Mouse (Mus musculus) neutrophil, adult 5-6 weeks (primary cell): Measurements from ENCODE around the gene Fcor. TPM values are rescaled to one million over a fixed set of nuclear protein-coding genes. Genes with fewer than 3 reads are reported as not detected.

Experiments used
- ATAC-seq: fragments of 151-379, 151-347 bp; 2 replicates; pipeline ENCODE4 v1.8.0; 2017; ENCODE audit warnings: mild to moderate bottlenecking, moderate TSS enrichment; ENCODE audit not compliant: insufficient number of reproducible peaks, poor library complexity, low FRiP score, severe bottlenecking; ENCODE audit errors: extremely low read depth
- total RNA-seq: library from RNA; stranded (forward); fragments of 200-1000 nt; gene quantifications from 2 replicates; pipeline ENCODE4 v1.2.3, GENCODE M21; 2017

Fcor gene
- total RNA-seq, 1 experiment from 2014 or later, result not detected

GRCm38 (mm10) chr8:3630647-3631477, 41.3 kb downstream of the Fcor start, which contains the start of gene Stxbp2:
TSS of gene Stxbp2 (plus strand) at chr8:3630955.
- ATAC-seq, result peak; percentile 89

- peak; percentile 57 for ATAC-seq
These were observed 44.1 kb downstream of the Fcor start for GRCm38 (mm10) chr8:3628014-3628413.

GRCm38 (mm10) chr8:3626971-3627370, 45.2 kb downstream of the Fcor start:
- no peak for ATAC-seq

GRCm38 (mm10) chr8:3625445-3625844, 46.7 kb downstream of the Fcor start, which contains the start of gene Pcp2:
TSS of gene Pcp2 (minus strand) at chr8:3625545.
- ATAC-seq, result no peak

GRCm38 (mm10) chr8:3622119-3622518, 50.0 kb downstream of the Fcor start:
- ATAC-seq, result no peak

- ATAC-seq, result peak; percentile 95
These were observed 50.8 kb downstream of the Fcor start, which contains the start of the genes Xab2 and Pet100 for GRCm38 (mm10) chr8:3621199-3621970. TSS of gene Xab2 (minus strand) at chr8:3621316. TSS of gene Pet100 (plus strand) at chr8:3621548.

Other genes with a start within 250 kb of the Fcor start
- gene Pex11g, start 204.7 kb downstream of the Fcor start, total RNA-seq, result 1.0 and 3.7 TPM in 2 replicates
- 0.61 TPM in 1 of 2 replicates, not detected in the other for gene Tex45, start 201.5 kb downstream of the Fcor start, total RNA-seq
- gene Zfp358, start 179.2 kb downstream of the Fcor start, total RNA-seq, result 3.6 and 4.1 TPM in 2 replicates
- 80.5 and 83.9 TPM in 2 replicates for gene Mcoln1, start 171.9 kb downstream of the Fcor start, total RNA-seq
- 46.8 and 48.6 TPM in 2 replicates for gene Pnpla6, start 157.0 kb downstream of the Fcor start, total RNA-seq
- gene C330021F23Rik, start 104.4 kb downstream of the Fcor start, total RNA-seq, result not detected in 2 replicates
- not detected in 2 replicates for gene Camsap3, start 85.1 kb downstream of the Fcor start, total RNA-seq
- gene Xab2, start 51.0 kb downstream of the Fcor start, total RNA-seq, result 70.3 and 73.1 TPM in 2 replicates
- 153 and 163 TPM in 2 replicates for gene Pet100, start 50.8 kb downstream of the Fcor start, total RNA-seq
- gene Pcp2, start 46.8 kb downstream of the Fcor start, total RNA-seq, result 0.86 TPM in 1 of 2 replicates, not detected in the other
- gene Stxbp2, start 41.4 kb downstream of the Fcor start, total RNA-seq, result 223 and 277 TPM in 2 replicates
- 16.1 and 19.3 TPM in 2 replicates for gene Retn, start 16.6 kb downstream of the Fcor start, total RNA-seq
- gene Mcemp1, start 6.6 kb downstream of the Fcor start, total RNA-seq, result 214 and 229 TPM in 2 replicates
- gene Trappc5, start 3.9 kb upstream of the Fcor start, total RNA-seq, result 41.5 and 45.5 TPM in 2 replicates
- gene Fcer2a, start 21.8 kb upstream of the Fcor start, total RNA-seq, result 390 and 391 TPM in 2 replicates
- 0.58 and 0.74 TPM in 2 replicates for gene Clec4g, start 48.3 kb upstream of the Fcor start, total RNA-seq
- 11.6 and 15.5 TPM in 2 replicates for gene Cd209a, start 76.6 kb upstream of the Fcor start, total RNA-seq
- not detected in 2 replicates for gene Cd209e, start 181.9 kb upstream of the Fcor start, total RNA-seq
- not detected in 2 replicates for gene Cd209d, start 206.2 kb upstream of the Fcor start, total RNA-seq